Mouse (Mus musculus): ENCODE measurements around the gene Rnf157. TPM values are rescaled to one million over a fixed set of nuclear protein-coding genes. Genes with fewer than 3 reads are reported as not detected.

The Rnf157 gene
- polyA plus RNA-seq, 1 experiment from 2014 or later: 10.2 TPM

DNA sequence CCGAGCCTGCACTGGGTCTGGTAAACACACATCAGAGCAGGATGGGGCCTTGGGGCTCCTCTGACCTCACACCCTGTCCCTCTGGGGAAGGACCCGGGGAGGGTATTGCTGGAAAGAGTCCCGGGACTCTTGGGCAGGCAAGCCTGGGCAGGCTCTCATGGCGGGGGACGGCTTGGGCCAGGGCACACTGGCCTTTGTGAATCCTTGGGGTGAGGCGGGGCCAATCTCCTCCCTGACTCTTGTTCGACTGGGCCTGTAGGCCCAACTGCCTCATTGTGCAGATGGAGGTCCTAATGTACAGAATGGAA, 82.7 kb downstream of the Rnf157 start:
- ATAC-seq (ENCODE audit: insufficient number of reproducible peaks, insufficient read depth, low FRiP score, low TSS enrichment, low read depth): no peak
- H3K4me1 ChIP-seq: peaks cover 50% of the 10 kb centered on the region
- WGBS: 58% methylated on average over 7 of the region's 7 CpGs
- H3K4me3 ChIP-seq: no peak overlapping the region
- H3K36me3 ChIP-seq: no peaks in the 10 kb centered on the region
- no peak overlapping the region for H3K4me2 ChIP-seq
- H3K27me3 ChIP-seq: peaks cover 25% of the 10 kb centered on the region
- no peaks in the 10 kb centered on the region for H3K9me3 ChIP-seq
- H3K27ac ChIP-seq: peak overlapping the region; percentile 44
- H3K9ac ChIP-seq: no peak overlapping the region

DNA sequence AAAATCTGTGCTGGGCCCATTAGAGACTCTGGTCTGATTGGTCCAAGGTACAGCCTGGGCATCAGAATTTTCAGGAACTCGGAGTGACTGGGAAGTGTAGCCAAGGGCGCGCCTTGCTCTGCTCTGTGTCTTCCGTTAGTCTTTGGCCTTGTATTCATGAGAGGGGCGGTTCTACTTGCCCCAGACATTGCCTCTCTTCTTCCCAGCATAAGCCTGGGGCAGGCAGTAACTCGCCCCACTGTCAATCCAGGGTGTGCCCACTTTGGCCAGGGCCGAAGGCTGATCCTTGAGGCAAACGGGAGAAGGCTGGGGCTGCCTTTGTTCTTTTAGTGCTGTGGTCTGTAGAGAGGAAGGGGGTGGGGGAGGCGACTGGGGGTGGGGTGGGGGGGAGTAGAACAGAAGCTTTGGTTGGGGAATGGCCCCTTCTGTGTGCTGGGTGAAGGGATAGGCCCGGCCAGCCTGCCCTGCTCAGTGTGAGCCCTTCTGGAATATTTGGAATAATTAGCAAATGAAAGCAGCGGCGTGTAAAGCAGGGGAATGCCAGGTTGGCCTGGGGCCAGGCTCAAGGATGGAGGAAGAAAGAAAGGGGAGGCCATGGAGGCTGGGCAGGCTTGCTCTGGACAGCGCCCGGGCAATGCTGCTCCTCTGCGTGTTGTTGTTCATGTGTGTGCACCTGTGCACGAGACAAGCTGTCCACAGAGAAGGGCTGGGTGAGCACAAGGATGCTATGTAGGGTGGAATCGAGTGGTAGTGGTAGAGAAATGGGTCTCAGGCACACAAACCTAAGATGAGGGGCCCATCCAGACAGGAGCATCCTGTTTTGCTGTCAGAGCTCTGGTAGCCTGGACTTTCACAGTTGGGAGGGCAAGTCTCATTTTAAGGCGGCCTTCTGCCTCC, 83.3 kb downstream of the Rnf157 start:
- 40% methylated on average over 18 of the region's 18 CpGs for WGBS
- Histone ChIP-seq H3K9ac (no peak overlapping the region; the same call in 1 of the 2 replicates), H3K27ac (peak overlapping the region; percentile 44), H3K9me3 (no peaks in the 10 kb centered on the region), H3K4me1 (peaks cover 44% of the 10 kb centered on the region), H3K4me2 (no peak overlapping the region), H3K27me3 (peaks cover 19% of the 10 kb centered on the region), H3K4me3 (no peak overlapping the region), H3K36me3 (no peaks in the 10 kb centered on the region)
- no peak for ATAC-seq (ENCODE audit: insufficient number of reproducible peaks, insufficient read depth, low FRiP score, low TSS enrichment, low read depth)

DNA sequence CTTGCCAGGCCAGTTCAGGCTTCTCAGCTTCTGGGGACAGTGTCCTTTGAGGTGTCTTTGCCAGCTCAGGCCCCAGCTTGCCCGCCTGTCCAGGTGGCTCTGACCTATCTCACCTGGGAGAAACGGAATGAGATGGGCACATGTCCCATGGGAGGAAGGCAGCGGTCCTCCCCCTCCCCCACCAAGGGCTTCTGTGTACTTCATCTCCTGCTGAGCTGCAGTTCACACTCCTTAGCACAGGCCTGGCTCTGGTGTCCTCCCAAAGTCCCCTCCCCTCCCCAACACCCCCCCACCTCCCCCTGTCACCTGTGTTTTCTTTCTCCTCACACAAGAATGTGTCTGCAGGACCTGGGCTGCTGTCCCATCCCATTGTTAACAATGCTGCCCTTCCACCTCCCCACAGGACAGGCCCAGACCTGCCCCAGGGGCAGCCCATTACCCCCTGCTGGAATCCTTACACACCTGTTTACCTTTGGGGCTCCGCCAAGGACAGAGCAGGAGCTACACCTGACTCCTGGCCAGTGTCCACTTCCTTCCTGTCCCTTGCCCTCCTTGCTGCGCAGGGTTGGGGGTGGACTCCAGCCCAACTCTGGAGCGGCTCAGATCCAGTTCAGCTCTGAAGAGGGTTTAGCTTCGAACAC, 85.7 kb downstream of the Rnf157 start:
- Histone ChIP-seq H3K27ac (no peak overlapping the region), H3K4me2 (no peak overlapping the region), H3K27me3 (0 out of 2 replicates have a peak, but pooled peaks cover 1% of the 10 kb centered on the region), H3K4me1 (peaks cover 24% of the 10 kb centered on the region), H3K36me3 (no peaks in the 10 kb centered on the region), H3K4me3 (no peak overlapping the region), H3K9ac (no peak overlapping the region), H3K9me3 (no peaks in the 10 kb centered on the region)
- ATAC-seq (ENCODE audit: insufficient number of reproducible peaks, insufficient read depth, low FRiP score, low TSS enrichment, low read depth): no peak
- 62% methylated on average over 7 of the region's 7 CpGs for WGBS

DNA sequence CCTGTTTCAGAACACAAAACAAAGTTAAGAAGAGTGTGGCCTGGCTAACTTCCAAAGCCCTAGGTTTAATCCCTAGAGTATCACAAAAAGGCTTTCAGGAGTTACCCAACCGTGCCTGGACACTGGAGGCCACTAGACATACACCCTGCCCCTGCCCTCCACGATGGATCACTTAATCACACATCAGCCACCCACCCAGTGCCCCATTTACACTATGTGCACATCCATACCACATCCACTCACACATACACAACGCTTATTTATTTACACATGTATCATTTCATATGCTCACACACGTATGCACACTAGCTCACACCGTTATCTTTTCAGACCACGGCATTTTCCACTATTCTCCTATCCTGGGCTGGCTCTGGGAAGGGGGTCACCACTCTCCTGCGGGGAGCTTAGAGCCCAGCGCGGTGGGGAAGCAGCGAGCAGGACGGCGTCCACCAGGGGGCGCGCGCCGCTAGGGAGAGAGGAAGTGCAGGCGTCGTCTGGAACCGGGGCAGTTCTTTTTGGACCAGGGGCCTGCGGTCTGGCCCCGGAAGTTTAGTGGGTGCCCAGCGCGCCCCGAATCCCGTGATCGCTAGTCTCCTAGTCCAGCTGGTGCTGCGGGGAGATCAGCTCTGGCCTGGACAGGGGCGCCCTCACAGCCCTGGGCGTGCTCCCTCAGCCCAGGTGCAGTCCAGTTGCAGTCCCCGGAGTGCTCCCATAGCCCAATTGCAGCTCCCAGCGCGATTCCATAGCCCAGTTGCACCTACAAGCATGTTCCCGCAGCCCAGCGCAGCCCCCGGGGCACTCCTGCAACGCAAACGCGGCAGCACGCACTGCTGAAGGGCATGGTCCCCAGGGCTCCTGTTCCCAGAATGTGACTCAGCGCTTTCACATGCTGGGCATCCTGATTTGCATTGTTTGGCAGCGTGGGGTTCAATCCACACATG, 93.8 kb downstream of the Rnf157 start:
- H3K36me3 ChIP-seq: no peaks in the 10 kb centered on the region
- H3K27ac ChIP-seq: no peak overlapping the region
- peak overlapping the region; percentile 98 for H3K4me2 ChIP-seq
- no peaks in the 10 kb centered on the region for H3K9me3 ChIP-seq
- peak; percentile 45; the same call in 1 of the 2 replicates for ATAC-seq (ENCODE audit: insufficient number of reproducible peaks, insufficient read depth, low FRiP score, low TSS enrichment, low read depth)
- peaks cover 9% of the 10 kb centered on the region for H3K4me1 ChIP-seq
- WGBS: 2% methylated on average over 41 of the region's 41 CpGs
- H3K9ac ChIP-seq: peak overlapping the region; percentile 81
- H3K27me3 ChIP-seq: peaks cover 8% of the 10 kb centered on the region; the same call in 1 of the 2 replicates
- peak overlapping the region; percentile 49 for H3K4me3 ChIP-seq

DNA sequence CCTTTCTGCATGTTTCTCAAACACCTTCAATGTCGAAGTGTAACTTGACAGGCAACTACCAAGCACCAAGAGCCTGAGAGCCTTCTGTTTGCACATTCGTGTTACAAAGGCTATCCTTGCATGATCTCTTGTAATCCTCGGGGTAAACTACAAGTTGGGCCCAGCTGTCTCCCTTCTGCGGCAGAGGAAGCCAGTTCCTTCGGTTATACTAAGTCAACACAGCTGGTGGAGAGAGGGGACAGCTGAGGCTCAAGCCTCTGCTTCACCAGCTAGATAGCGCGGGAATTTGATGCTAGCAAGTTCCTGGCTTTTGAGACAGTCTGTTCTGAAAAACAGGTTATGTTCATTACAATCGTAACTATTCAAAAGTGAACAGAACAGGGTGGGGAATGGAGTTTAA, 100.5 kb downstream of the Rnf157 start:
- Histone ChIP-seq H3K9me3 (no peaks in the 10 kb centered on the region), H3K9ac (no peak overlapping the region), H3K4me1 (peaks cover 4% of the 10 kb centered on the region; the same call in 1 of the 2 replicates), H3K27ac (no peak overlapping the region), H3K4me2 (no peak overlapping the region), H3K27me3 (0 out of 2 replicates have a peak, but pooled peaks cover 3% of the 10 kb centered on the region), H3K4me3 (no peak overlapping the region), H3K36me3 (no peaks in the 10 kb centered on the region)
- WGBS: 44% methylated on average over 8 of the region's 8 CpGs
- ATAC-seq (ENCODE audit: insufficient number of reproducible peaks, insufficient read depth, low FRiP score, low TSS enrichment, low read depth): no peak

DNA sequence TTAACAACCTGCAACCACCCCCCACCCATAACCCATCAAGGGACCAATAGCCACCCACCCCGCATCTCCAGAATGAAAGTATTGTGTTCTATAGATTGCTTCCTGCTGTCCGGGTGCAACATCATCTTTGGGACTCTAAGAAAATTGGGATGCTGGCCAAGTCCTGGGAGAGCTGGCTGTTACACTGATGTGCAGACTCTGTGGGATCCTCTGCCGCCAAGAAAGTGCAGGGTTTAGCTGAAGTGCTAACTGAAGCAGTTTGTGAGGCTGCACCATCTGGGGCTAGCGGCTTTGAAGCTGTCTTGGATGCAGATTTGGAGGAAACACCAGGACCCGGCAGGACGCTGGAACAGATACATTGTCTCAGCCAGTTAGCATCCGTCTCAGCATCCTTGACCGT, 101.7 kb downstream of the Rnf157 start:
- Histone ChIP-seq H3K27ac (no peak overlapping the region), H3K4me1 (peaks cover 9% of the 10 kb centered on the region), H3K36me3 (no peaks in the 10 kb centered on the region), H3K4me3 (no peak overlapping the region), H3K27me3 (0 out of 2 replicates have a peak, but pooled peaks cover 3% of the 10 kb centered on the region), H3K9ac (no peak overlapping the region), H3K9me3 (no peaks in the 10 kb centered on the region), H3K4me2 (no peak overlapping the region)
- no peak for ATAC-seq (ENCODE audit: insufficient number of reproducible peaks, insufficient read depth, low FRiP score, low TSS enrichment, low read depth)
- 51% methylated on average over 8 of the region's 8 CpGs for WGBS

DNA sequence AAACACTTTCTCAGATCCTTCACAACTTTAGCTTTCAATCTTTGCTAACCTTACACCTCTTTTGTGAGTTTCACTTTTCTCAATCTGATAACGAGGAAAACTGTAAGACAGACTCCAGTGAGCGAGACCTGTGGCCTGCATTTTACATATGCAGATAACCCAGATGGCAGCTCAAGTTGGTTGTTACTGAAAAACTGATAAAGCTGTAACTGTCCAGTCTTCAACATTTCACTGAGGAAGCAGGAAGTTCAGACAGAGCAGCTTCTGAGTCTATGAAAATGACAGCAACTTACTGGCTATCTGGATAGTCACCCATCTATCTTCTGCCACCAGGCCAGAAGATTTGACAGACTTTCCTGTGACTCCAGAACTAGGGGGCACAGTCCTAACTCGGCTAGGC, 103.2 kb downstream of the Rnf157 start:
- 0 out of 2 replicates have a peak, but pooled peaks cover 3% of the 10 kb centered on the region for H3K27me3 ChIP-seq
- peaks cover 6% of the 10 kb centered on the region for H3K36me3 ChIP-seq
- ATAC-seq (ENCODE audit: insufficient number of reproducible peaks, insufficient read depth, low FRiP score, low TSS enrichment, low read depth): no peak
- H3K27ac ChIP-seq: no peak overlapping the region
- no peak overlapping the region for H3K4me3 ChIP-seq
- no peaks in the 10 kb centered on the region for H3K9me3 ChIP-seq
- WGBS: 74% methylated on average over 3 of the region's 3 CpGs
- no peak overlapping the region for H3K9ac ChIP-seq
- H3K4me2 ChIP-seq: no peak overlapping the region
- peaks cover 14% of the 10 kb centered on the region for H3K4me1 ChIP-seq

DNA sequence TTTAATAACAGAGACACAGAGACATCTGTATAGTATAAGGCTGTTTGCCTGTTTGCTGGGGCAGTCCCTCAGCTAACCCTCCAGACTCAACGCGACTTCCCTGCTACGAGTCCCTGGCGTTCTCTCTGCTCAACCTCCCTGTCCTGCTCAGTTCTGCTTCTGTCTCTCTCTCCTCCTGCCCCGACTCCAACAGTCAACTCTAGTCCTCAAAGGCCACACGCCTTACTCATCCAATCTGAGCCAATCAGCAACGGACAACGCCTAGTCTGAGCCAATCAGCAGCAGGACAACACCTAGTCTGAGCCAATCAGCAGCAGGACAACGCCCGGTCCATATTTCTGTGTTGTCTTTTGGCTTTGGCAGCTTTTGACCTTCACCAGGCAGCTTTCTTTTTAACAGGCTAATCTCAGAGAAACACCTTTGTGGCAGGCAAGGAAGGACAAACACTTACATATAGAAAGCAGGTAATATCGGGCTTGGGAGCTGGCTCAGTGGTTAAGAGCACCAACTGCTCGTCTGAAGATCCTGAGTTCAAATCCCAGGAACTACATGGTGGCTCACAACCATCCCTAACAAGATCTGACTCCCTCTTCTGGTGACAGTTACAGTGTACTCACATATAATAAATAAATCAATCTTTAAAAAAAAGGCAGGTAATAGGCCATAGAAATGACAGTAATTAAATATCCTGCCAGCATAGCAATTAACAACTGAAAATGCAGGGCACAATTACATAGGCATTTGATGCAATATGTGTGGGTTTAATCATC, 104.9 kb downstream of the Rnf157 start:
- Histone ChIP-seq H3K4me3 (no peak overlapping the region), H3K9me3 (no peaks in the 10 kb centered on the region), H3K9ac (no peak overlapping the region), H3K4me1 (peaks cover 14% of the 10 kb centered on the region), H3K36me3 (peaks cover 22% of the 10 kb centered on the region), H3K27me3 (0 out of 2 replicates have a peak, but pooled peaks cover 3% of the 10 kb centered on the region), H3K4me2 (no peak overlapping the region), H3K27ac (no peak overlapping the region)
- ATAC-seq (ENCODE audit: insufficient number of reproducible peaks, insufficient read depth, low FRiP score, low TSS enrichment, low read depth): no peak
- WGBS: 79% methylated on average over 12 of the region's 12 CpGs

DNA sequence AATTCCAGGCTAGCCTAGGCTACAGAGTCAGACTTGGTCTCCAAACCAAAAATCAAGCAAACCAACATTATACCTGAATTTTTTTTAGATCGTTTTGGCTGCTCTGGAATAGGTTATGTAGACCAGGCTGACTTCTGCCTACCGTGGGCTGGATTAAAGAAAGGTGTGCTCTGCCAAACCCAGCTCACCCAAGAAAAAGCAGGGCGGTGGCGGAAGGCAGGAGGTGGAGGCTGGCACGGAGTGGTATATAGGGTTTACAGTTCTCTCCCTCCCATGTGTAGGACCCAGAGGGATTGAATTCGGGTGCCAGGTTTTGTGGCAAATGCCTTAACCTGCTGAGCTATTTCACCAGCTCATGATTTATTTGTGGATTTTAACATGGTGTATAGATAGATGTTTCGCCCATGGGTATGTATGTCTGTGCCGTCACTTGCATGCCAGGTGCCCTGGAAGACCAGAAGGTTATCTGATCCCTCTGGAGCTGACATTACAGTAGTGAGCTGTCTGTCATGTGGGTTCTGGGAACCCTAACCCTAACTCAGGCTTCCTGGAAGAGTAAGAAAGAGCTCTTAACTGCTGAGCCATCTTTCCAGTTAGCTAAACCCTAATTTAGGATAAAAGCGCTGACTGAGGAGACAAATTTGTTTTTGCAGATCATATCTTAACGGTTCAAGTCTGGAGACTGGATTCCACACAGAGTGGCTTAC, 105.7 kb downstream of the Rnf157 start, which contains the start of gene Exoc7:
Exoc7 (minus strand) TSS at position 215 of the 707 bp plus-strand sequence.
- WGBS: 76% methylated on average over 10 of the region's 10 CpGs
- peaks cover 30% of the 10 kb centered on the region for H3K36me3 ChIP-seq
- H3K9ac ChIP-seq: peak within 1 kb of the TSS; percentile 88
- H3K4me2 ChIP-seq: peak within 1 kb of the TSS; percentile 91
- H3K4me3 ChIP-seq: peak within 1 kb of the TSS; percentile 86
- H3K27me3 ChIP-seq: 0 out of 2 replicates have a peak, but pooled peaks cover 3% of the 10 kb centered on the region
- 0 out of 2 replicates have a peak within 1 kb of the TSS, but pooled peaks have one; percentile 28 for H3K27ac ChIP-seq
- H3K4me1 ChIP-seq: peaks cover 11% of the 10 kb centered on the region
- H3K9me3 ChIP-seq: no peaks in the 10 kb centered on the region
- ATAC-seq (ENCODE audit: insufficient number of reproducible peaks, insufficient read depth, low FRiP score, low TSS enrichment, low read depth): peak; percentile 39; the same call in 1 of the 2 replicates

Data from embryonic facial prominence, embryonic 13.5 days (tissue).